Mouse (Mus musculus): ENCODE measurements around the gene Sgpp1.

- no peak for TF ChIP-seq CTCF (IDR thresholded peaks at IDR 0.05; ENCODE audit: extremely low read depth, insufficient read depth, insufficient read length, insufficient replicate concordance)
- no peak for TF ChIP-seq POLR2A (IDR thresholded peaks at IDR 0.05; ENCODE audit: low read depth, low read length)
Observed at GRCm38 (mm10) chr12:75683598-75683997, 51.9 kb downstream of the Sgpp1 start.

Data from spleen, adult 2 months (tissue).